Mouse (Mus musculus) CD4-positive, CD25-positive, alpha-beta regulatory T cell, adult 4 months (primary cell): ENCODE results near the gene Dock10. TPM values are rescaled to one million over a fixed set of nuclear protein-coding genes. Genes with fewer than 3 reads are reported as not detected.

Experiments used
- ATAC-seq: one replicate; pipeline ENCODE4 v1.8.0; 2017
- polyA plus RNA-seq, 2 experiments: library from polyadenylated mRNA; unstranded; fragments of 100-300 nt; shearing (Covaris generic); gene quantifications; one replicate each; pipeline ENCODE4 v1.2.1; 2017

The Dock10 gene
- polyA plus RNA-seq, 2 experiments from 2014 or later = 116 to 121 TPM

DNA sequence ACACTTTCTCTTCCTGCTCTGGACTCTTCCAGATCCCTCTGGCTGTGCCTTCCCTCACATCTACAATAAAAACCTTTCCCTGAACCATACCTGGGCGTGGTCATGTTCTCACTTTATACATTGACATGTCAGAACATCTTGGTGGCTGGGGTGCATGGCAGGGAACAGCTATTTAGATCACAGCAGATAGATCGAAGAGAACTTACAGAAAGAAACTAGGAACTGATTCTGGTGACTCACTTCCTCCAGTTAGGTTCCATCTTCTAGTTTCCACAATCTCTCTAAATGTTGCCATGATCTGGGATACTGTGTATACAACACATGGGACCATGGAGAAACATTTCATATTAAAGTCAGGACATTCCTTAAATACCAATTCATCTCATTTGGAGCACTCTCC, 304.4 kb downstream of the Dock10 start:
- no peak for ATAC-seq

- no peak for ATAC-seq
These were observed 306.3 kb downstream of the Dock10 start for GRCm38 (mm10) chr1:80451914-80452549.
